Mouse (Mus musculus) forebrain, embryonic 11.5 days (tissue): ENCODE data around the gene Gm17727. TPM values are rescaled to one million over a fixed set of nuclear protein-coding genes. Genes with fewer than 3 reads are reported as not detected.
"Not testable (repeated sequence)": the region's sequence is repeated elsewhere in the genome, so short reads cannot be mapped to it uniquely, and the experiment has no call there.

Experiments
- ATAC-seq: fragments of 200-750 bp; cut with Nextera tagmentation; replicated peaks from 2 replicates; pipeline ENCODE4 v1.8.0; 2017; ENCODE audit warnings: moderate TSS enrichment; ENCODE audit not compliant: low FRiP score
- DNase-seq: peaks from one replicate; pipeline ENCODE4 v3.0.0-alpha.2; 2017; ENCODE audit warnings: low spot score
- H3K27ac ChIP-seq: fragments of 300-500 bp; sonication (generic); 2 replicates; pipeline ENCODE4 v1.5.1; 2014; ENCODE audit warnings: low read depth, low read length
- H3K27me3 ChIP-seq: fragments of 300-500 bp; sonication (generic); 2 replicates; pipeline ENCODE4 v1.6.1; 2014; ENCODE audit warnings: mild to moderate bottlenecking, low read length, mixed read lengths; ENCODE audit not compliant: control insufficient read depth, insufficient read depth
- H3K36me3 ChIP-seq: fragments of 300-500 bp; sonication (generic); 2 replicates; pipeline ENCODE4 v1.6.1; 2014; ENCODE audit warnings: mild to moderate bottlenecking, low read length, moderate library complexity, mixed read lengths; ENCODE audit not compliant: control insufficient read depth, insufficient read depth
- H3K4me1 ChIP-seq: fragments of 300-500 bp; sonication (generic); replicated peaks from 2 replicates; pipeline ENCODE4 v1.6.1; 2014; ENCODE audit warnings: low read length, mixed read lengths; ENCODE audit not compliant: control insufficient read depth, insufficient read depth
- H3K4me2 ChIP-seq: fragments of 300-500 bp; sonication (generic); 2 replicates; pipeline ENCODE4 v1.6.1; 2014; ENCODE audit warnings: low read depth, mild to moderate bottlenecking, low read length, moderate library complexity, mixed read lengths; ENCODE audit not compliant: severe bottlenecking
- H3K4me3 ChIP-seq: fragments of 300-500 bp; sonication (generic); 2 replicates; pipeline ENCODE4 v1.5.1; 2014; ENCODE audit warnings: low read depth, low read length
- H3K9ac ChIP-seq: fragments of 300-500 bp; sonication (generic); 2 replicates; pipeline ENCODE4 v1.6.1; 2014; ENCODE audit warnings: low read length
- H3K9me3 ChIP-seq: fragments of 300-500 bp; sonication (generic); 2 replicates; pipeline ENCODE4 v1.6.1; 2016; ENCODE audit warnings: low read length, mixed read lengths; ENCODE audit not compliant: control insufficient read depth
- WGBS: fragments of 180-500 bp; shearing (Covaris S2); extraction: QIAGEN DNeasy Blood & Tissue Kit; methylation state at CpG from one replicate; pipeline ENCODE4 v1.1.7; 2014; 5-methylcytosine and 5-hydroxymethylcytosine counted together
- polyA plus RNA-seq: library from polyadenylated mRNA; unstranded; fragments of >200 nt; fragmentation: Nextera tagmentation; extraction: Ambion mirVana; gene quantifications from 2 replicates; pipeline ENCODE4 v1.2.1, GENCODE M21; 2014

The Gm17727 gene
- not detected in 2 replicates for polyA plus RNA-seq

- no peaks in the 10 kb centered on the region; the same call in 1 of the 2 replicates for H3K9me3 ChIP-seq
- H3K36me3 ChIP-seq, result no peaks in the 10 kb centered on the region
- no peak within 1 kb of the TSS for H3K27ac ChIP-seq
- H3K4me3 ChIP-seq, result no peak within 1 kb of the TSS
- WGBS, result 71% methylated on average over 3 of the region's 3 CpGs
- no peak within 1 kb of the TSS for H3K9ac ChIP-seq
- DNase-seq (no peak), ATAC-seq (no peak)
- no peaks in the 10 kb centered on the region for H3K4me1 ChIP-seq
- H3K4me2 ChIP-seq, result no peak within 1 kb of the TSS
- H3K27me3 ChIP-seq, result no peaks in the 10 kb centered on the region
Measured at GRCm38 (mm10) chr9:35778009-35778408, at the start of gene Gm17727. Gene Gm17727 (minus strand): TSS chr9:35778109.

GRCm38 (mm10) chr9:35817881-35818280, 40.0 kb upstream of the Gm17727 start:
- not testable (repeated sequence) for H3K4me1 ChIP-seq, H3K36me3 ChIP-seq, H3K9ac ChIP-seq, H3K4me2 ChIP-seq, DNase-seq, H3K4me3 ChIP-seq, H3K9me3 ChIP-seq, H3K27ac ChIP-seq, H3K27me3 ChIP-seq, ATAC-seq
- 89% methylated on average over 15 of the region's 15 CpGs for WGBS

GRCm38 (mm10) chr9:35798146-35798545, 20.2 kb upstream of the Gm17727 start:
- DNase-seq (no peak), ATAC-seq (no peak)

GRCm38 (mm10) chr9:35790001-35790400, 12.1 kb upstream of the Gm17727 start, which contains the start of the genes Gm27235 and D730048I06Rik:
Gene Gm27235 (minus strand): TSS chr9:35790101.
Gene D730048I06Rik (minus strand): TSS chr9:35790112.
- H3K4me3 ChIP-seq, result no peak within 1 kb of the TSS
- no peaks in the 10 kb centered on the region; the same call in 1 of the 2 replicates for H3K9me3 ChIP-seq
- H3K4me1 ChIP-seq, result no peaks in the 10 kb centered on the region
- no peak within 1 kb of the TSS for H3K27ac ChIP-seq
- DNase-seq (no peak), ATAC-seq (no peak)
- no peak within 1 kb of the TSS for H3K4me2 ChIP-seq
- no peaks in the 10 kb centered on the region for H3K27me3 ChIP-seq
- 94% methylated on average over 3 of the region's 3 CpGs for WGBS
- no peaks in the 10 kb centered on the region for H3K36me3 ChIP-seq
- no peak within 1 kb of the TSS for H3K9ac ChIP-seq

More at GRCm38 (mm10) chr9:35798146-35798545, 20.2 kb upstream of the Gm17727 start:
- Histone ChIP-seq H3K27ac (no peak overlapping the region), H3K27me3 (no peaks in the 10 kb centered on the region), H3K9ac (no peak overlapping the region), H3K4me1 (no peaks in the 10 kb centered on the region), H3K4me3 (no peak overlapping the region), H3K9me3 (no peaks in the 10 kb centered on the region; the same call in 1 of the 2 replicates), H3K36me3 (no peaks in the 10 kb centered on the region), H3K4me2 (no peak overlapping the region)

GRCm38 (mm10) chr9:35756843-35757242, 21.1 kb downstream of the Gm17727 start:
- no peaks in the 10 kb centered on the region for H3K36me3 ChIP-seq
- no peak for ATAC-seq

GRCm38 (mm10) chr9:35740749-35741148, 37.2 kb downstream of the Gm17727 start, which contains the start of gene Gm17677:
Gene Gm17677 (plus strand): TSS chr9:35741049.
- Histone ChIP-seq H3K36me3 (no peaks in the 10 kb centered on the region), H3K27me3 (no peaks in the 10 kb centered on the region), H3K9me3 (no peaks in the 10 kb centered on the region; the same call in 1 of the 2 replicates), H3K4me2 (no peak within 1 kb of the TSS), H3K27ac (no peak within 1 kb of the TSS), H3K9ac (no peak within 1 kb of the TSS), H3K4me3 (no peak within 1 kb of the TSS), H3K4me1 (no peaks in the 10 kb centered on the region)
- ATAC-seq (no peak), DNase-seq (no peak)

More at GRCm38 (mm10) chr9:35756843-35757242, 21.1 kb downstream of the Gm17727 start:
- Histone ChIP-seq H3K4me3 (no peak overlapping the region), H3K9me3 (no peaks in the 10 kb centered on the region; the same call in 1 of the 2 replicates), H3K4me1 (no peaks in the 10 kb centered on the region), H3K27me3 (no peaks in the 10 kb centered on the region), H3K9ac (no peak overlapping the region), H3K27ac (no peak overlapping the region), H3K4me2 (no peak overlapping the region)
- DNase-seq, result no peak

Other genes starting within 250 kb of the Gm17727 start
- 8.2 and 8.8 TPM in 2 replicates for gene Ddx25, start 219.6 kb downstream of the Gm17727 start, polyA plus RNA-seq
- 21.8 TPM in 2 replicates for gene Pus3, start 219.5 kb downstream of the Gm17727 start, polyA plus RNA-seq
- gene Pate2, start 207.8 kb downstream of the Gm17727 start, polyA plus RNA-seq, result 0.75 and 1.0 TPM in 2 replicates
- 31.1 and 34.2 TPM in 2 replicates for gene Hyls1, start 207.7 kb downstream of the Gm17727 start, polyA plus RNA-seq
- not detected in 2 replicates for gene Pate4, start 166.2 kb downstream of the Gm17727 start, polyA plus RNA-seq
- not detected in 2 replicates for gene Pate3, start 129.9 kb downstream of the Gm17727 start, polyA plus RNA-seq
- not detected in 2 replicates for gene Pate1, start 90.7 kb downstream of the Gm17727 start, polyA plus RNA-seq
- not detected in 2 replicates for gene Gm17677, start 37.1 kb downstream of the Gm17727 start, polyA plus RNA-seq
- gene Gm27235, start 12.0 kb upstream of the Gm17727 start, polyA plus RNA-seq, result not detected in 2 replicates
- not detected in 2 replicates for gene D730048I06Rik, start 12.0 kb upstream of the Gm17727 start, polyA plus RNA-seq
- gene 9230110F15Rik, start 66.0 kb upstream of the Gm17727 start, polyA plus RNA-seq, result not detected in 2 replicates
- not detected in 2 replicates for gene 9230113P08Rik, start 130.3 kb upstream of the Gm17727 start, polyA plus RNA-seq